Mouse (Mus musculus) lung, adult 2 months (tissue): ENCODE measurements around the gene Rrp12. TPM values are rescaled to one million over a fixed set of nuclear protein-coding genes. Genes with fewer than 3 reads are reported as not detected.
"Not testable (repeated sequence)": the region's sequence is repeated elsewhere in the genome, so short reads cannot be mapped to it uniquely, and the experiment has no call there.

Source experiments
- DNase-seq: peaks from one replicate; pipeline ENCODE4 v3.0.0; 2022
- H3K4me1 ChIP-seq: fragments of 200-500 bp; 2 replicates; pipeline ENCODE4 v1.6.1; 2011; ENCODE audit warnings: low read length; ENCODE audit not compliant: control insufficient read depth, insufficient read depth
- H3K4me3 ChIP-seq: fragments of 200-500 bp; replicated peaks from 2 replicates; pipeline ENCODE3; 2011; ENCODE audit warnings: low read depth, mild to moderate bottlenecking, control low read depth, low read length; ENCODE audit errors: extremely low read depth
- CTCF ChIP-seq: fragments of 200-500 bp; IDR thresholded peaks from 2 replicates; pipeline ENCODE4 v1.5.1; 2011; ENCODE audit warnings: mild to moderate bottlenecking, low read length, control low read depth; ENCODE audit not compliant: insufficient read depth
- POLR2A ChIP-seq: fragments of 200-500 bp; IDR thresholded peaks from 2 replicates; pipeline ENCODE4 v1.6.1; 2011; ENCODE audit warnings: low read depth, mild to moderate bottlenecking, control low read depth, low read length, borderline replicate concordance; ENCODE audit errors: extremely low read depth
- WGBS: fragments of 180-500 bp; shearing (Covaris S2); methylation state at CpG from one replicate; pipeline ENCODE4 v1.1.7; 2018; 5-methylcytosine and 5-hydroxymethylcytosine counted together
- polyA plus RNA-seq: library from polyadenylated mRNA; depleted of rRNA; stranded (reverse); fragments of >200 nt; gene quantifications from 2 replicates; pipeline ENCODE4 v1.2.3, GENCODE M21; 2012

The Rrp12 gene
- polyA plus RNA-seq, 1 experiment = 5.5 TPM

DNA sequence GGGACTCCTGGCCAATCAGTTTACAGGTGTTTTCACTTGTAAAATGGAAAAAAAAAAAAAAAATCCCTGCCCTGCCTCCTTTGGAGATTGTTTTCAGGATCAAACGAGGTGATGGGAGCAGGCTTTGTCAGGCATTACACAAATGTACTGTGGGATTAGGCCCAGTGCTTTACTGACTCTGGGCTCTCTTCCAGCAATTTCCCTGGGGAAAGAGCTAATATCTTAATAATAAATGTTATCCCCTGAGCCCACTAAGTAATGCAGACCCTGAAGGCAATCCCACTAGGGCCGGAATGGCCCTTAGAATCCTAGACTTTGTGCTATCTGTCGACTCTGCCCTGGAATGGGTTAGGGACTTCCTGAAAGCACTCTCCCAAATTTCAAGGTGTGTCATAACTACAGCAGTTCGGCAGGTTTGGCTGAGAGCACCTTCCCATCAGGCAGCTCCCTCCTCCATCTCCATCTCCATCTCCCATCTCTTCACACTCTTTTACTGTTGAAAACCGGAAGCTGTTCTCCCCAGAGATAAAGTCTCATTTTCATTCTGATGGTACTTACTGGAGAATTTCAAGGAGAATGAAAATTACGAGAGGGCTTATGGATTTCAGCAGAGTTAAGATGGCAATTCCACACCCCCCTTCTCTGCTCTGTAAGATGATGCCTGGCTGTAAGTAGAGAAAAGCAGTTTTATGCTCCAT, 45.8 kb downstream of the Rrp12 start:
- no peak for DNase-seq
- no peak for TF ChIP-seq CTCF
- WGBS = 56% methylated on average over 6 of the region's 6 CpGs
- Histone ChIP-seq H3K4me3 (no peak overlapping the region), H3K4me1 (peaks cover 4% of the 10 kb centered on the region; the same call in 1 of the 2 replicates)

DNA sequence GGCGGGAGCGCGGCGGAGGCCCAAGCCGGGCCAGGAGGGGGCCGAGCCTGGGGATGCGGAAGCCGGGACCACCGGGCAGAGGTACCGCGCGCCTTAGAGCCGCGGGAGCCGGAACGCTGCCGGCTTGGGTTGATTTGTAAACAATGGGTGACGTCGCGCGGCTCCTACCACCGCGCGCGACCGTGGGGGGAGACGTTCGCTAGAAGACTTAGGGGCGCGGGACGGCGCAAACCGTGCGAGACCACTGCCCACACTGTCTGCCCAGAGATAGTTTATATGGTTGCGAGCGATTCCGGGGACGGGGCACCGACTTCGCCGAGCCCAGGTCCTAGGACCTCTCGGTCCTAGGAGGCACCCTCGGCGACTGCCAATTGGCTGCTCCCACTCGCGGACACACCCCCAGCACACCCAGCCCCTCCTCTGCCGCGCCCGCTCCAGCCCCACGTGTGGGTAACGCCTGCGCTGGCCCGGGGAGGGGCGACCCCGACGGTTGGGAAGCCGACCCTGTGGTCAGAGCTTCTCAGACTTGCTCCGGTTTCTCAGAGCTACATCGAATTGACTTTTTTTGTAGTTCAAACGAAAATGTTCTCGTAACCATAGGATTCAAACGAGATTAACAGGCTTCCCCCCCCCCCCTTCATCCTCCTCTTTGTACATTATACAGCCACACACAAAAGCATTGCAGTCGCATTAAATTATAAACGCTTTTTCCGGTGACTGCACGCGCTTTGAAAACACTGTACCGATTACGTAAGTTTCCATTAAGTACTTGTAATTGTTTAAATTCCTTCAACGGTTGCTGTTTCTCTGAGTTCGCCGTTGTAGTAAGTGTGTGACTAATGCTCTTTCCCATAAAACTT, 47.8 kb downstream of the Rrp12 start, which contains the start of gene Frat2:
TSS of gene Frat2 (minus strand) at position 141 of the 860 bp plus-strand sequence.
- peaks cover 4% of the 10 kb centered on the region; the same call in 1 of the 2 replicates for H3K4me1 ChIP-seq
- TF ChIP-seq CTCF (no peak), POLR2A (peak; percentile 49; the same call in 1 of the 2 replicates)
- peak within 1 kb of the TSS; percentile 100 for H3K4me3 ChIP-seq
- DNase-seq = peak; percentile 91
- WGBS = under 1% methylated on average over 72 of the region's 72 CpGs

DNA sequence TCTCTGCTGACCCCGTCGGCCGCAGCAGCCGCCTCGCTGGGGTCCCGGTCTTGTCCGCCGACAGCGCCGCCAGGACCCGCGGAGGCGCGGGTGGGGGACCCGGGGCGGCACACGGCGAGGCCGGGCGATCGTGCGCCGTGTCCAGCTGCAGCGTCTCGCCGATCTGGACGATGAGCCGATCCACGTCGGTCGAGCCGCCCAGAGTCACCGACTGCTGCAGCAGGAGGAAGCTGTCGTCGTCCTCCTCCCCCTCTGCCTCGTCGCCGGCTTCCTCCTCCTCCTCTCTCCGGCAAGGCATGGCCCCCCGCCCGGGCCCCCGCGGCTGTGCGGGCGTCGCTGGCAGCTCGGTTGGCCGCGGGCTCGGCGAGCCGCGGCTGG, 48.4 kb downstream of the Rrp12 start:
- not testable (repeated sequence) for H3K4me1 ChIP-seq, DNase-seq
- WGBS = under 1% methylated on average over 46 of the region's 53 CpGs
- H3K4me3 ChIP-seq = peak overlapping the region; percentile 100

DNA sequence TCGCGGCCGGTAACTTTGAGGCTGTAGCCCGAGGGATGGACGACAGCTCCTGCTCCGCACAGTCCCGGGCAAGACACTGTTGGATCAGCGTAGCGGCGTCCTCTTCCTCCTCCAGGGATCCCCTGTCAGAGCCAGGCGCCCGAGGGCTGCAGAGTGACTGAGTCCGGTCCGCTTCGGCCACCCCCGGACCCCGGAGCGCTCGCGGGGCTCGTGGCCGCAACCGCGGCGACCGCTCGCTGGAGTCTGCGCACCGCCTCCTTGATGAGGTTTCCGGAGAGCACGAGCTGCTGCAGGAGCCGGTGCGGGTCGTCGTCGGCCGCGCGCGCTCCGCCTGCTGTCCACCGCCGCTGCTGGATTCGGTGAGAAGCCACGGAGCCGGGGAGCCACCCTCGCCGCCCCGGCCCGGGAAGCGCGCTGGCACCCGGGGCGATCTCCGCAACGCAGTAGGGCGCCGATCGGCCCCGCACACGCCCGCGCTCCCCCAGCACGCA, 48.8 kb downstream of the Rrp12 start:
- DNase-seq = peak; percentile 62
- peaks cover 4% of the 10 kb centered on the region; the same call in 1 of the 2 replicates for H3K4me1 ChIP-seq
- TF ChIP-seq CTCF (no peak), POLR2A (no peak)
- WGBS = under 1% methylated on average over 64 of the region's 64 CpGs
- peak overlapping the region; percentile 75 for H3K4me3 ChIP-seq

DNA sequence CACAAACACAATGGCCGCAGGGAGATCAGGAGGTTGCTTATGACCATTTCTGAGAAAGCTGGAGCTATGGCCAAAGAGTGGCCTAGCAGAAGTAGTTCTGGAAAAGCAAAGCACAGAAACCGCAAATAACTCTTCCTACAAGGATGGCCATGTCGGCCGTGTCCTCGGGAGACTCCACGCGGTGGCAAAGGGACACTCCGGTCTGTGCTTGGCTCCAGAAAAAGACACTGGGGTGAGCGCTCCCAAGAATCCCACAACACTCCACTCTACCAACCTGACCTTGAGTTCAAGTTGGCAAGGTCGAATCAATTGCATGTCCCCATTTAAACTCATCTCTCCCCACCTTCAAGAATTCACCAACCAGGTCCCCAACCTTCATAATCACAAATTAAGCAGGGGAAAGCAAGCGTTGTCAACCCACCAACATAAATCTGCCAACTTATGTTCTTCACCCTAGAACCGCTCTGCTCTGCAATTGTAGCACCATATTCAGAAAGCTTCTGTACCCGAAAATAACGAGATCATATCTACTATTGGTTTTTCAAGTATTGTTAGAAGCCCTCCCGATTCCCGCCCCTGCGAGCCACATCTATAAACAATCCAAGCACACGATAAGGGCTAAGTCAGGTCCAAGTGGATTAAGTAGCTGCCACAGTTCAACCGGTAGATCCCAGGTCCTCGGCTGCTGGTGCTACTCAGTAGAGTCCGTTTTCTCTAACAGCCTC, 49.4 kb downstream of the Rrp12 start:
- Histone ChIP-seq H3K4me1 (peaks cover 4% of the 10 kb centered on the region; the same call in 1 of the 2 replicates), H3K4me3 (peak overlapping the region; percentile 75)
- peak; percentile 19 for DNase-seq
- 15% methylated on average over 21 of the region's 21 CpGs for WGBS
- TF ChIP-seq CTCF = no peak
- no peak for TF ChIP-seq POLR2A

DNA sequence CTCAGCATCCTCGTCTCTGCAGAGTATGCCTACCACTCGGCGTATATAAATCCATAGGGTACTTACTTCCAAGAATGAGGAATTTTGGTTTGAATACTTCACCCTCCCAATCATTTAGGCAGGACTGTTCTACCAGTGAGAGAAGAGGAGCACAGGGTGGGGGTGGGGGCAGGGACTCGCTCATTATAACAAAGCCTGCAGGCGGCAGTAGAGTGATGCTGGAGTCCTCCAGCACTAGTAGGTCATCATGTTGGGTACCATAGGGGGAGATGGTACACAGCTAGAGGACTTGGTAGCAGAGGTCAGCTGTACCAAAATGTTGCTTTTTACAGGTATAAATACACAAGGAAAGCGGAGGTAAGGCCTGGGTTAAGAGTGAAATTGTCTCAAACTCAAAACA, 51.6 kb downstream of the Rrp12 start:
- WGBS = 90% methylated on average over 6 of the region's 6 CpGs
- Histone ChIP-seq H3K4me1 (peaks cover 4% of the 10 kb centered on the region; the same call in 1 of the 2 replicates), H3K4me3 (no peak overlapping the region)
- TF ChIP-seq CTCF = no peak
- TF ChIP-seq POLR2A = no peak
- DNase-seq = no peak

DNA sequence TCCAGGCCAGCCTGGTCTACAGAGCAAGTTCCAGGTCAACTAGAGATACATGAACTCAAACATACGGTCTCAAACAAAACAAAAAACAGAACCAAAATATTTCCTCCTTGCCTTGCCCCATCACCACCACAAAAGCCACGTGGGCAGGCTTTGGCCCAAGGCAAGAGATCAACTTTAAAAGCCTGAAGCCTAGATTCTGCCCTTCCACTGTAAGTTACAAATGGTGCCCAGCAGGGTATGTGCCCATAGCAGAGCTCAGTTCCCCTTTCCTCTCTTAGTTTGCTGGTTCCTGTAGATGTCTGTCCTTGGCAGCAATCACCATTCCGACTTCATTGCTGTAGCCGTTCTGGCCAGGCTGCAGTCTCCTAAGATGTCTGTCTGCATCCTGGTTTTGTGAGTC, 53.3 kb downstream of the Rrp12 start:
- no peak for DNase-seq
- TF ChIP-seq POLR2A (no peak), CTCF (no peak)
- H3K4me3 ChIP-seq = no peak overlapping the region
- peaks cover 4% of the 10 kb centered on the region; the same call in 1 of the 2 replicates for H3K4me1 ChIP-seq
- WGBS = 79% methylated on average over 4 of the region's 4 CpGs

DNA sequence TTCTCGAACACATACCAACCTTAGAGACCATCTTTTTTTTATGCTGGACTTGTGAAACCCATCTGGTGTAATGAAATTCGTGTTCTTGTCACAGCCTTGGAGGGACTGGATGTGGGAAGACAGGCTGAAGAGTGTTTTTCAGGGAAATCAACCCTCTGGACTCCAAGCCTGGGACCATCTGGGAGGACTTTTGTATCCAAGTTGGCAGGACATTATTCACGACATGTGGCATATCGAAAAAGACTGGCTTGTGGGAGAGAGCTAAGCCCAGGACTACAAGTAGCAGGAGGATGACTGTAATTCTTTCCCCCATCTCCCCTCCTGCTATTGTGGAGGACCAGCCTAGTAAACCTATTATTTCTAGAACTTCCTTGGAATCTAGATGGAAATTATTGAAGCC, 53.8 kb downstream of the Rrp12 start:
- TF ChIP-seq CTCF = no peak
- no peak for TF ChIP-seq POLR2A
- no peak overlapping the region for H3K4me3 ChIP-seq
- 75% methylated on average over 4 of the region's 4 CpGs for WGBS
- peaks cover 4% of the 10 kb centered on the region; the same call in 1 of the 2 replicates for H3K4me1 ChIP-seq
- no peak for DNase-seq

DNA sequence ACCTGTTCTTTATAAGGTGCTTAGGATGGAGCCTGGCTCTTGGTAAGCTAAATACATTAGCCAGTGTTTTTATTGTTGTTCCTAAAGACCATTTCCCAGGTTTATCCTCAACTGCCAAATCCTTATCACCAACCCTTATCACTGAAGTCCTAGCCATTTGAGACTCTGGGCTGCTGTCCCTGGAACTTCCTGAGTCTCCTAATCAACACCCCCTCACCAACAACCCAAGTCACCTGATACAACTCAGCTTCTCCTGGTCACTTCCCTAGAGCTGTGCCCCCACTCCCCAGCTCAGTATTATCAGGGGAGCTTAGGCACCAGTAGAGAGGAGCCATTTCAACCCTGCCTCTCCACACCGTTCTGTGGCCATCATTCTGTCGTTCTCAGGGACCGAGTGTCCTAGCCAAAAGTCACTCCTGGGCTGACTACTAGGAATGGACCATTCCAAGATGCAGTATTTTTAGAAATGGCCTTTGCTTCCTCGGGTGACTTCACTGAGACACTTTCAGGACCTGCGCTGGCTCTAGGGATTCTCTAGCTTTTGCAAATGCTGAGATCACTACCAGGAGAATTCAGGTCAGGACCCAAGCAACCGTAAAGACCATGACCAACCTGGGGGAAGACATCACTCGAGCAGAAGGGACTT, 54.7 kb downstream of the Rrp12 start:
- TF ChIP-seq POLR2A = no peak
- TF ChIP-seq CTCF = no peak
- 70% methylated on average over 7 of the region's 7 CpGs for WGBS
- H3K4me3 ChIP-seq = no peak overlapping the region
- no peak for DNase-seq
- H3K4me1 ChIP-seq = peaks cover 2% of the 10 kb centered on the region; the same call in 1 of the 2 replicates
